Mouse (Mus musculus): Measurements from ENCODE around the gene Dcaf5.

The Dcaf5 gene

DNA sequence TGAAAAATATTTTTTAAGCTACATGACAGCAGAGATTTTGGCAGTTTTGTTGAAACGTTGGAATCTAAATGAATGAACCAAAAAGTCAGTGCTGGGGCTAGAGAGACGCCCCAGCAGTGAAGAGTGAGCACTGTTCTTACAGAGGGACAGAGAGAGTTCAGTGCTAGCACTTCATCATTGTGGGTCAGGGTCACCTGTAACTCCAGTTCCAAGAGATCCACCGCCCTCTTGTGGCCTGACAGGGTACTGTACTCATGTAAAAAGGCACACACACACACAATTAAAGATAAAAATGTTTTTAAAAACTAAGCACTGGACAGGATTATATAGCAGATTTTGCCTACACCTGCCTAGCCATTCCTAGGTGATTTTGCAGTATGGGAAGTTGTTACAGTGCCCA is 29.8 kb downstream of the Dcaf5 start:
- DNase-seq (ENCODE audit: low read depth), result no peak

DNA sequence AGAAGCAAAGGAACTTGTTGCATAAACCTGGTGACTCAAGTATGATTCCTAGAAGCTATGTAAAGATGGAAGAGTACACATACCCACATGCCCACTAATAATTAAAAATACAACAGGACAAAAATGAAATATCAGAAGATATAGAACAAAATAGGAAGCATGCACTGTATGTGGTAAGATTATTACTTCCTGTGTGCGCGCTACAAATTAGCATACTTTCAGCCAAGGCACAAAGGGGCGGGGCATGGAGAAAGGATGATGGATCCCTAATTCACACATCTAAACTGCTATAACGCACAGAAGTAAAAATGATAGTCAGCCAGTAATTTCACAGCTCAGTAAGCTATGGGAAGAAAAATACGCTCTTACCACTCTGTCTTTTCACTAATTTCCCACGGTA is 32.3 kb downstream of the Dcaf5 start:
- no peak for DNase-seq (ENCODE audit: low read depth)

DNA sequence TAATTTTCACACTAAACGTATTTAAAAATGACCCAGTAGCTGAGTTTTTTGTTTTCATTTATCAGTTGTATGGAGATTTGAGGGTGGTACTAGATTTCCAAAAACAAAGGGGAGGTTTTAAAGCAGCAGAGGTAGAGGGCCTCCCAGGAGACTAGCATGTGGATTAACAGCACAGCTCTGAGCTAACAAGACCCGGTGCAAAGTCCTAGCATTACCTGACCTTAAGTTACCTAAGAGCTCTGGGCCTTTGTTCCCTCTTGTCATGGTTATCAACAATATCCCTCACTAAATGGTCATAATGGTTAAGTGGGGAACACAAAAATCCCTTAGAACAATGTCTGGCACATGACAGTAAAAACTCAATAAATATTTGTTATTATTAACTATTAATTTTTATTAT is 37.3 kb downstream of the Dcaf5 start:
- DNase-seq (ENCODE audit: low read depth), result no peak

DNA sequence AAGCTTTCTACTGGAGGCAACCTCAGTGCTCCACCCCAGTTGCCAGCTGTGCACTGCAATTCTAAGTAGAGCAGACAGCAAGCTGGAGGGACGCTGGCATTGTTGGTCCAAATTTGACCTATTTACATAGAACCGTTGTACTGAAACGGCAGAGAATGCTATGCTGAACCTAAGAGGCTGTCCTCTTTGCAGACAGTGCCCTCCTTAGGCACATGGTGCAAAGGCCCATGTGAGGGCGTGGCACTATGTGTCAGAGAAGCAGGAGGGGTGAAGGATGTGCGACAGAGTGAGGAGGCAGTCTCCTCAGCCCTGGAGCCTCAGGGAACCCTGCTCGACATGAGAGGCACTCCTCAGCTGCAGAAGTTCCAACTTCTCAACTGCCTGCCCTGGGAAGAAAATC is 40.0 kb downstream of the Dcaf5 start:
- DNase-seq (ENCODE audit: low read depth), result no peak

DNA sequence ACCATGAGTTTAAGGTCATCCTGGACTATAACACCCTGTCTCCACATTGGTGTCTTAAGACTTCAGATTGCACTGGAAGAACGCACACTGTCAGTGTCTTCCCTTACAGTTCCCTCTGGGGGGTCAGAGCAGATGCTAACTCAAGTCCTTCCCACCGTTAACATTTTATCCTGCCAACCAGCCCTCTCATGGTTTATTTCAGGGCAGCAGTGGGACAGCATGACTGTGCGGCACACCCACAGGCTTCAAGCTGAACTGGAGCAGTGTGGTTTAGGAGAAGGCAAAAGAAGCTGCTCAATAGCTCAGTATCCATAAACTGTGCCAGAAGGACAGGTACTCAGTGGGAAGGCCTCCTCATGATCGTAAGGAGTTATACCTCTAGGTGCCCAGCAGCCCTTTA is 41.1 kb downstream of the Dcaf5 start:
- DNase-seq (ENCODE audit: low read depth), result no peak

DNA sequence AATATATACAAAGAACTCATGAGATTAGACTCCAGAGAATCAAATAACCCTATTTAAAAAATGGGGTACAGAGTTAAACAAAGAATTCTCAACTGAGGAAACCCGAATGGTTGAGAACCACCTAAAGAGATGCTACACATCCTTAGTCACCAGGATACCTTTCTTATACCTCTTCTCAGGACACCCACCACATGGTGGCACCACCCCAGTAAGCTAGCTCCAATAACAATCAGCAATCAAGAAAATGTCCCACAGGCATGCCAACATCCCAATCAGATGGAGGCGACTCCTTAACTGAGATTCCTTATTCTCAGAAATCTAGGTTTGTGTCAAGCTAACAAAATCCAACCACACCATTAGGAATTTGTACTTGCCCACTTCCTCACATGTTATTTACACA is 42.4 kb downstream of the Dcaf5 start:
- no peak for DNase-seq (ENCODE audit: low read depth)

DNA sequence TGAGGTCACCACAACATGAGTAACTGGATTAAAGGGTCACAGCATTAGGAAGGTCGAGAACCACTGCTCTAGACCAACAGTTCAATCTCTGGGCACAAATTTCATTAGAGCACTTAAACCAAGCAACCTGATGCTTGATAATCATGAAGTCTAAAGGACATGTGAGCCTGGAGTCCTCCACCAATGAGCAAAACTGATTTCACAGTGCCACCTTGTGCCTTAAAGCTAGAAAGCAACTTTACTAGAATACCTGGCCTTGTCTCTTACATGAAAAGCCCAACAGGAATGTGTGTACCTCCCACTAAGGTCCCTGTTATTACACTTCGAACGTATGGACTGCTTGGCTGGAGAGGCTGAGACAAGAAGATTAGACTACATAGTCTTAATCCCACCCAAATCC is 47.0 kb downstream of the Dcaf5 start:
- DNase-seq (ENCODE audit: low read depth), result peak; percentile 60

DNA sequence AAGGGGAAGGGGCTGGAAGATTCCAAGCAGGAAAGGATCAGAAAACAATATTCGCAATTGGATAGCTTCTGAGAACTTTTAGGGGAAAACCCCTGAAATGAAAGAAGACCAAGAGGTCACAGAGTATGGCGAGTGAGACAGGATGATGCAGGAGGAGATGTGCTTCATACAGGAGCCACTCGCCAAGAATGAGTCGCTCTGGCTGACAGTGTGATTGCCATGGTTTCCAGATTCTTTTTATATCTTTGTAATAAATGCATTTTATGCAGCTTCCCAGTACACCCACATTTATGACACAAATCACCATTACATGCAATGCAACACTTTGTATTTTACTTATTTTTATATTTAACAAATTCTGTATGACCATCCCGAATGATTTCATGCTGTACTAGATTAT is 49.1 kb downstream of the Dcaf5 start:
- DNase-seq (ENCODE audit: low read depth), result no peak

DNA sequence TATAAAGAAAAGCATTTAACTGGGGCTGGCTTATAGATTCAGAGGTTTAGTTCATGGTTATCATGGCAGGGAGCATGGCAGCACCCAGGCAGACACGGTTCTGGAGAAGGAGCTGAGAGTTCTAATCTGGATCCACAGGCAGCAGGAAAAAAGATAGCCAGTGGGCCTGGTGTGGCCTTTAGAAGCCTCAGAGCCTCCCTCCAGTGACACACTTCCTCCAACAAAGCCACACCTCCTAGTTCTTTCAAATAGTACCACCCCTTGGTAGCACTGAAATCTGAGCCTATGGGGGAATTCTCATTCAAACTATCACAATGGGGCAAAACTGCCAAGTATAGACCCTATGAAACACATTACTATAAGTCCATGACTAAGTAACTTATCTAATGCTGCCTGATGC is 51.0 kb downstream of the Dcaf5 start:
- no peak for DNase-seq (ENCODE audit: low read depth)

DNA sequence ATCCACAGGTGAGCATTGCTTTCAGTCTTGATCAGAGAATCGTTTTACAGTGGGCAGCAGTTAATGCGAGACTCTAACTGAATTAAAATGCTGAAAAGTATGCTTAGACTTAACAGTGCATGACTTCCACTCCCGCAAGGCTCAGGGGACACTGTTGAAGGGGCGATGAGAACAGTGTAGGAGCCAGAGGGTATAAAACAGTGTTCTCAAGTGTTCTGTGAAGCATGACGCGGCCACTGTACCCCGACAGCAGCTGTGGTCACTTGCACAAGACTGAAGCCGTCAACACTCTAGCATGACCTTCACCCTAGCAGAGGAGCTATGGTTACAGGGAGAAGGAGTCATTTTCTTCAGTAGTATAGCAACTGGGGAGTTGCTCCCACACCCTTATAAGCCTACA is 52.9 kb downstream of the Dcaf5 start:
- DNase-seq (ENCODE audit: low read depth), result no peak

DNA sequence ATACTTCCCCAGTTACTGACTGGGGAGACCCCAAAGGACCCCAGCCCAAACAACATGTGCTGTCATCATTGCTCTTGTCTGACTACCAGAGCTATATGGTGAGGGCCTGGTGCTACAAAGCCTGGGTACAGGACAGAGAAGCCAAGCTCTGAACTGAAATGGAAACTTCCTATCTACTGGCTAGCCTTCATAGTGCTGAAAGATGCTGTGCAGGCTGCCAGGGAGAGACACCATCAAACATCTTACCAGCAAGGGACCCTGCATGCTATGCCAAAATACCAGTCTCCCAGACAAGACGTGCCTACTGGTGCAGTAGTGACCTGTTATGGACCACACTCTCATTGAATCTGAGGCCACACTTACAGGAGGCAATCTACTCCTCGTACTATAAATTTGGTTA is 53.6 kb downstream of the Dcaf5 start:
- no peak for DNase-seq (ENCODE audit: low read depth)

DNA sequence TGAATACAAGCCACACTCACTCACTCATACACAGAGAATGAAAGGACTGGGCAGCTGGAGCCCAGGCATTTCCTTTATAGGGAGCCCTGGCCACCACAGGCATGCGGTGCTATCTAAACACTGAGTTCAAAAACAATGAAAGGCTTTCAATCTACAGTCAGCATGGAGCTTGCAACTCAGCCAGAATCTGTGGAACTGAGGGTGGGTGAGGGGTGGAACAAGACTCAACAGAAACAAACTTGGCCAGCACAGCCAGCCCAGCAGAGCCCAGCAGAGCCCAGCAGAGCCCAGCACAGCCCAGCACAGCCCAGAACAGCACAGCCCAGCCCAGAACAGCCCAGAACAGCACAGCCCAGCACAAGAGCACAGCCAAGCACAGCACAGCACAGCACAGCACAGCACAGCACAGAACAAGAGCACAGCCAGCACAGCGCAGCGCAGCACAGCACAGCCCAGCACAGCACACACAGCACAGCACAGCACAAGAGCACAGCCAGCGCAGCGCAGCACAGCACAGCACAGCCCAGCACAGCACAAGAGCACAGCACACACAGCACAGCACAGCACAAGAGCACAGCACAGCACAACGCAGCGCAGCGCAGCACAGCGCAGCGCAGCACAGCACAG is 56.5 kb downstream of the Dcaf5 start:
- DNase-seq (ENCODE audit: low read depth), result peak; percentile 97

DNA sequence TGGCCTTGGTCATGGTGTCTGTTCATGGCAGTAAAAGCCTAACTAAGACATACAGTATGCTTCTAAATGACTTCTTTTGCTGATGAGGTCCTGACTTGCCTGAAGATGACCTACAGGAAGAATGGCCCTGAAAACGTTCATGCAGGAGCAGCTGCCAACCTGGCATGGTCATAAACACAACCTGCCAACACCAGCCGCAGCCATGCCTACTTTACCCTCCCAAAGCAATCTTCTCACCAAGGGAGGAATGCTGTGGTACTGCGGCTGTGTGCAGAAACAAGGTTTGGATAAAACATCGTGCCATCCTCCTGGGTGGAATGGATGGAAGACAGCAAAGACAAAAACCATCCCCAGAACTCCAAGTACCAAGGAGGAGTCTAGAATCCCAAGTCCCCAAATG is 57.0 kb downstream of the Dcaf5 start:
- DNase-seq (ENCODE audit: low read depth), result peak; percentile 89

DNA sequence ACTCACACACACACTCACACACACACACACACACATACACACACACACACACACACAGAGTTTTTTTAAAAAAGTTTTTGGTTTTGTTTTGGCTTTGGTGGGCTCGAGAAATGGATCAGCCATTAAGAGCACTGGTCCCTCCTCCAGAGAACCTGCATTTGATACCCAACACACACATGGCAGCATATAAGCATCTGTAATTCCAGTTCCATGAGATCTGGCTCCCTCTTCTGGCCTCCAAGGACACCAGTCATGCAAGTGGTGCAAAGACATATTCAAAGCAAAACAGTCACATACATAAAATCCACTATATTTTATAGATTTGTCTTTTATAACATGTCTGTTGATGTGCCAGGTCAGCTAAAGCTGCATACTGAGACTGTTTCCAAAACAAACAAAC is 58.8 kb downstream of the Dcaf5 start:
- DNase-seq (ENCODE audit: low read depth), result no peak

DNA sequence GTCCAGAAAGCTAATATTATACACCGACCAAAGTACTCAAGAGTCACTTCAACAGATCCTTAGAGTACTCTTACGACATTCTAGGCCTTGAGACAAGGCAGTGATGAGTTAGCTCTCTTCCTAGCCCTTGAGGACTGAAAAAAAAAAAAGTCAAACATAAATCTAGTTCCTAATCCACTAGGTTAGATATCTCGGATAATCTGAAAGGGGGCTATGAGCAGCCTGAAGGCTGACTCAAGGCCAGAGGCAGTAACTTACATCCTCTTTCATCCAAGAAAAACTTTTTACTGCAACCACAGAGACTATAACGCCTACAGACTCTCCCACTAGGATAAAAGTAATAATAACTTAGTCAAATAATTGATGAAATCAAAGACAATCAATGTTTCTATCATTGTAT is 60.7 kb downstream of the Dcaf5 start:
- DNase-seq (ENCODE audit: low read depth), result no peak

DNA sequence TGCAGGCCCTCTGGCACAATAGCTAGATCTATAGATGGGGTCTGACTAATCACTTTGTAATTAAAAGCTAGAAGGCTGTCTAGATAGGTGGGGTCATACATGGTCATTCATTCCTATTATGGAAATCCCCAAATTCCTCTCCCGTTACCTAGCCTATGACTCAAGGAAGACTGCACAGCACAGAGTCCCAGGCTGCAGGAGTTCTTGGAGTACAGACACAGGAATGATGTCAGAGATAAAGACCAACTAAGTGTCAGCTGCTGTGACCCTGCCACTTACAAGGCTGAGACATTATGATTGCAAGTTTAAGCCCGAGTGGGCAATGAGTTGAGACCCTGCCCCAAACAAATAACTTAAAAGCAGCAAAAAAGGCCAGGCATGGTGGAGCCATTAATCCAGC is 61.7 kb downstream of the Dcaf5 start:
- no peak for DNase-seq (ENCODE audit: low read depth)

DNA sequence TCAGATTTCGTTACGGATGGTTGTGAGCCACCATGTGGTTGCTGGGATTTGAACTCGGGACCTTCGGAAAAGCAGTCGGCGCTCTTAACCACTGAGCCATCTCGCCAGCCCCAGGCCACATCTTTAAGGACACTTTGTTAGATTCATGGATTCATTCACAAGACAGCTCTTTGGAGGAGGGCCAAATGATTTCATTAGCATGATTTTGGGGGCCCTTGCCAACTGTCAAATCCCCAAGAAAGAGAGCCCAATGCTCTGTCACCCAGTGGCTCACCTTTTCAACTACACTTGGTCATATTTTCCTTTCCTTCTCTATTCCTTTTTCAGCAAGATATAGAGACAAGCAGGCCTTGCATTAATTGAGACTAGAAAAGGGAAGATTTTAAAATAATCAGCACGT is 63.5 kb downstream of the Dcaf5 start:
- no peak for DNase-seq (ENCODE audit: low read depth)

DNA sequence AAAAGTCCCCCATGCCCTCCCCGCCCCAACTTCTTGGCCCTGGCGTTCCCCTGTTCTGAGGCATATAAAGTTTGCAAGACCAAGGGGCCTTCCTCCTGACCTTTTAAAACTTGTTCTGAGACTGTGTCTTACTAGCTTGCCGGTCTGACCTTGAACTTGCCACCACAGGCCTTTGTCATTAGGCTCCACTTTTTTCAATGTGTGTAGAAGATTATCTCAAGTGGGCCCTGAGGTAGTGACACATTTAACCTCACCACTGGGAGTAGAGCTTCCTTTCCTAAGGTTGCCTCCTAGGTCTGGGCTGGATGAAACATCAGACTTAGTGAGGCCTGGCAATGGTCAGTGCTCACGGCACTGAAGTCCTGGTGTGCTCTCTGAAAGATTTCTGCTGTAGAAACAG is 69.2 kb downstream of the Dcaf5 start:
- DNase-seq (ENCODE audit: low read depth), result no peak

DNA sequence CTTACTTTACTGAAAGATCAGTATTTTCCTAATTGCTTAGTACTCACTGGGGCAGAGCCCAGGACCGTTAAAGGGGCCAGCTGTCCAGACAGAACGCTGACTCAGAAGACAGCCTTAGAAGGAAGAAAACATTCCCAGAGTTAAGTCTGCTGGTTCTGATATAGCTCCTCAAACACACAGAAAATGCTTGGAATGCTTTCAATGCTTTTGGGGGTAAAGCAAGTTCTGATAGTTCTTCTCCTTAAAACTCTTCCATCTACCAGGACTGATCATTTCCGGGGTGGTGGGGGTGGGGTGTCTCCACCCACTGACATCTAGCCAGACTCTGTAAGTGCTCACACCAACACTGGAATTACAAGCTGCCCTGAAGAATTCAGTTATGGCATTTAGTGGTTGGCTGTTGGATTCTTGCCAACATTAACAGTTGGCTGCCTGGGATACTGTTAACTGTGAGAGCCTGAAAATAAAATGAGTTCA is 70.4 kb downstream of the Dcaf5 start:
- peak; percentile 96 for DNase-seq (ENCODE audit: low read depth)

DNA sequence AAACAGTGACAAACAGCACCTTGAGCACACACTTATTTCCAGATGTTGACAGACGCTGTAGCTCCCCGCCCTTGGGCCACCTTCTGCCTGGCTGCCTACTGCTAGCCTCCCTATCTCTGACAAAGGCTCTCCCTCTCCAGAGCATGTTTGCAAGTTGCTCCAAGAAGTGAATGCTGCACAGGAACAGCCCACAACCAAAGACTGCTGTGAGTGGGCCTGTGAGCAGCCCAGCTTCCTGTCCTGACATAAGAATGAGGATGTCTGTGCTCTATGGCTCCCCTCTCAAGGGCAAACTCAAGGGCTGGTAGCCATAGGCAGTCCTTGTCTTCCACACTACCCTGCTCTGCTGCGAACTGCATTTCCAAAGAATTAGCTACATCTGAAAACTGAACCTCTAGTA is 71.1 kb downstream of the Dcaf5 start:
- DNase-seq (ENCODE audit: low read depth), result no peak

DNA sequence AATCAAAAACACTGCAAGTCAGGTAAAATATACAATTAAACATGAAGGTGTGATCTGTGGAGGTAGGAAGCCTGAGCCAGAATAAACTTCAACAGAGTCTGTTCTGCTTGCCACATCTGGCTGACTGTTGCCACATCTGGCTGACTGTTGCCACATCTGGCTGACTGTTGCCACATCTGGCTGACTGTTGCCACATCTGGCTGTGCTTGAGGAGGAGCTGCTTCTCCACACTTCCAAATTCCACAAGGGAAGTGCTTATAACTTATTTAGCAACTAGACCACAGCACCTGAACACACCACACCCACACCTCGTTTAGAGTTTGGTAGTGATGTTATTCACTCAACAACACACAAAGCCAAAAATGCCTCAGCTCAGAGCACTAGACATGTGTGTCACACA is 74.7 kb downstream of the Dcaf5 start:
- DNase-seq (ENCODE audit: low read depth), result no peak

DNA sequence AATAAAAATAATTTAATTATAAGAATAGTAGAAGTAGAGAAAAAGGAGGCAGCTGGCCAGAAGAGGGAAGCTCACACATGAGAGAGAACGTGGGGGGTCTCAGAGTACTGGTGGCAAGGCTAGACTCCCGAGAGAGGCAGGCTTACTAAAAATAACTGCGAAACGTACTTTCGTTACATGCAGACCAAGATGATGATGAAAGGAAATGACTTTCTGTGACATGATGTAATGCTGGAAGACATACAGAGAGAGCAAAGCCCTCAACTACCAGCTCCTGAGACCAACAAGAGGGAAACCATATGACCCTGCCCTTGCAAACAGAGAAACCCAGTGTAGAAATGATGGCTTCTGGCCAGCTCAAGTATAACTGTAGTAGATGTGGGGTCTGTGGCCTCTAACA is 76.1 kb downstream of the Dcaf5 start:
- no peak for DNase-seq (ENCODE audit: low read depth)

DNA sequence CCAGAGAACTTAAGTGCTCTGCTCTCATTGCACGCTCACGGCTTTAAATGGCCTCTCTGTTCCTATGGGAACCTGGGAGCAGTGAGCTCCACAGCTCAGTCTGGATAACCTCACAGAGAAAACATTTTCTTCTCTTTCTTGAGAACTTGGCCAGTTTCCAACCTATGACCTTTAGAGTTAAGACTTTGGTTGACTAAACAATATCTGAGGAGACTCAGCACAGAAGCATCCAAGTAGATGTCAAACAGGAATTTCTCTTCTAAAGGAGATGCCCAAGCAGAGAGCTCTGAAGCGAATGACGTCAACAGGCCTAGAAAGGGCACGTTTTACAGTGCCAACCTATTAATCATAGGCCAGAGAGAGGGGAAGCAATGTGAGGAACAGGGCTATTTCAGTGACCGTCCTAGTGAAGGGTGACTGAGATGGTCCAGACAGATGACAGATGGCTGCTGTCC is 91.6 kb downstream of the Dcaf5 start:
- DNase-seq (ENCODE audit: low read depth), result peak; percentile 90

DNA sequence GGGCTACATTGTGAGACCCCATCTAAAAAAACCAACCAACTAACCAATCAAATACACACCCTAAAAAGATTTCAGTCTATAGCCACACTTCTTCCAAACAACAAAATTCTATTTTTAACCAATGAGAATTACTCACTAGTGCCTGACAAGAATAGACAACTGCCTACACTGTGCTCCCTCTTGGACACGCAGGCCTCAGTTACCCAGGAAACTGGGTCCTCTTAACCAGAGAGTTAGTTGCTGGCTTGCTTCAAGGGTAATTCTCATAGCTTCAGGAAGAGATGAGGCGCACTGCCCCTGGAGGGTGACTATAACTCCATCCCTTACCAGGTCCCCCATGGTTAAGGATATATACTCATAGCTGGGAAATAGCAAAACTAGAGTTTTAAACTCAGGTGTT is 95.5 kb downstream of the Dcaf5 start:
- no peak for DNase-seq (ENCODE audit: low read depth)

DNA sequence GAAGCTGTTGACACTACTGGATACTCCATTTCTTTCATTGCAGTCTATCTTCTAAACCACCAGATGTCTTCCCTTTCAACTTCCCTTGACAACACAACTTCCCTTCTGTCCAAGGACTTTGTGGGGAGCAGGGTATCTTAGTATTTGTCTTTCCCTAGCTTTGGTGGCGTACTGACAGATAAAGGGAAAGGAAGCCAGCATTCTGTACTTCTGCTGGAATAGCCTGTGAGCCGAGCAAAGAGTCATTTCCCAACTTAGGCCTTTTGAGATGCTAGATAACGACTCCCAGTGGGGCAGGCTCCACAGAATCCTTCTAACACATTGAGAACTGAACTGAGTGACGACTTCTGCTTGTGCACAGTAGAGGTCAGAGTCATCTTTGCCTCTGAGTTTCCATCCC is 102.2 kb downstream of the Dcaf5 start:
- DNase-seq (ENCODE audit: low read depth), result no peak
